Mouse (Mus musculus) liver, embryonic 16.5 days (tissue): ENCODE results near the gene Smim5. TPM values are rescaled to one million over a fixed set of nuclear protein-coding genes. Genes with fewer than 3 reads are reported as not detected.

ENCODE experiments used
- ATAC-seq: fragments of 200-750 bp; cut with Nextera tagmentation; 2 replicates; pipeline ENCODE4 v1.8.0; 2017; ENCODE audit warnings: low read depth, mild to moderate bottlenecking, moderate number of reproducible peaks, moderate library complexity
- H3K27ac ChIP-seq: fragments of 300-500 bp; sonication (generic); 2 replicates; pipeline ENCODE4 v1.5.1; 2014; ENCODE audit warnings: mild to moderate bottlenecking, low read length
- H3K27me3 ChIP-seq: fragments of 300-500 bp; sonication (generic); 2 replicates; pipeline ENCODE4 v1.6.1; 2014; ENCODE audit warnings: low read depth, low read length, mixed read lengths; ENCODE audit not compliant: control insufficient read depth, insufficient read depth
- H3K36me3 ChIP-seq: fragments of 300-500 bp; sonication (generic); 2 replicates; pipeline ENCODE4 v1.6.1; 2014; ENCODE audit warnings: mild to moderate bottlenecking; ENCODE audit not compliant: control insufficient read depth, insufficient read depth
- H3K4me1 ChIP-seq: fragments of 300-500 bp; sonication (generic); 2 replicates; pipeline ENCODE4 v1.6.1; 2014; ENCODE audit warnings: low read depth, low read length, mixed read lengths; ENCODE audit not compliant: control insufficient read depth
- H3K4me2 ChIP-seq: fragments of 300-500 bp; sonication (generic); 2 replicates; pipeline ENCODE4 v1.6.1; 2014; ENCODE audit warnings: low read depth, low read length, mixed read lengths
- H3K4me3 ChIP-seq: fragments of 300-500 bp; sonication (generic); 2 replicates; pipeline ENCODE4 v1.5.1; 2014; ENCODE audit warnings: low read depth, mild to moderate bottlenecking, low read length
- H3K9ac ChIP-seq: fragments of 300-500 bp; sonication (generic); 2 replicates; pipeline ENCODE4 v1.6.1; 2014; ENCODE audit warnings: low read depth, low read length
- H3K9me3 ChIP-seq: fragments of 300-500 bp; sonication (generic); replicated peaks from 2 replicates; pipeline ENCODE4 v1.6.1; 2016; ENCODE audit warnings: low read length; ENCODE audit not compliant: control insufficient read depth
- whole genome bisulfite sequencing: fragments of 180-500 bp; shearing (Covaris S2); extraction: QIAGEN DNeasy Blood & Tissue Kit; methylation state at CpG from one replicate; pipeline ENCODE4 v1.1.7; 2014; ENCODE audit not compliant: insufficient replicate concordance; 5-methylcytosine and 5-hydroxymethylcytosine counted together
- polyA plus RNA-seq: library from polyadenylated mRNA; unstranded; fragments of >200 nt; fragmentation: Nextera tagmentation; extraction: Ambion mirVana; gene quantifications from 2 replicates; pipeline ENCODE4 v1.2.1, GENCODE M21; 2015

Smim5 gene
- polyA plus RNA-seq, 1 experiment from 2014 or later = 30.1 TPM

DNA sequence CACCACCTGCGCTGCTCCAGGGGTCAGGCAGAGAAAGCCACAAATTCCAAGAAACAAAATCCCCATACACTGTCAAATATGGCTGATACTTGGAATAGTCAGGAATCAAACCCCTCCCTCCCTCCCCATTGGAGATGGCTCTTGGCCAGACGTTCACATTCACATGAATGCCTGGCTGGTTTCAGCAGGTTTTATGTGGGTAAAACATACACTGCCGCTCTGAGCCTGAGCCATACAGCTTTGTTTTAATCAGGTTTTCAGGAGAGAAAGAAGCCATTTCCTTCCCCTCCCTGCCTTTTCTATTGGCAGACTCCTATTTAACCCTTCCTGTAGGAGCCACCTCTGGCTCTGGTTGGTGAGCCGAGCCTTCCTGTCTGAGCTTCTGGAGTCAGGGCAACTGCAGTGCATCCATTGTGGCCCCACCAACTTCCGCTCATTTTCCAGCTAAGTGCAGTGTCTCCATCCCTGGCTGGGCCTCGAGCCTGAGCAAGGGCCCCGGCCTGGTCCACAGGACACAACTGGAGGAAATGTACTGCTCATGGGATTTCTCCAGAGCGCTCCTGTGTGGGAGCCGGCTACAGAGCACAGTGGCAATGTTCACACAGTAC is 46.6 kb downstream of the Smim5 start:
- Histone ChIP-seq H3K9me3 (no peaks in the 10 kb centered on the region), H3K36me3 (no peaks in the 10 kb centered on the region; the same call in 1 of the 2 replicates), H3K27me3 (no peaks in the 10 kb centered on the region), H3K27ac (no peak overlapping the region), H3K9ac (no peak overlapping the region), H3K4me3 (no peak overlapping the region), H3K4me1 (no peaks in the 10 kb centered on the region), H3K4me2 (no peak overlapping the region)
- ATAC-seq = no peak
- 85% methylated on average over 9 of the region's 9 CpGs for WGBS

DNA sequence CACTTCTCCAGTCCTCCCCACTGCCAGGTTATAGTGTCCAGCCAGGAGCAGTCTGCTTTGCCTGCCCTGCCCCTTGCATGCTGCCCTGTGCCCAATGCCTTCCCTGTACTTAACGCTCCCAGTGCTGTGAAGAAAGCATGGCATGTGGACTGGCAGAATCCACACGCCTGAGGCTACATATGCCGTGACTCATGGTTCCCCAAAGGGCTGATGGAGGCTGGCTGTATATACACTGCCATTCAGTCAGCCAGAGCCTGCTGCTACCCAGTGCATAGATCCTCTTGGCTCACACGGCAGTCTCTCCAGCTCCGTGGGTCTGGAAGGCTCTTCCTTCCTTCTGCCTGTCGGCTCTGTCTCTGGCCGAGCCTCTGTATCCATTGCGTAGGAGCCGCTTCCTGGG is 48.5 kb downstream of the Smim5 start:
- Histone ChIP-seq H3K4me3 (no peak overlapping the region), H3K9ac (no peak overlapping the region), H3K4me1 (no peaks in the 10 kb centered on the region), H3K9me3 (no peaks in the 10 kb centered on the region), H3K4me2 (no peak overlapping the region), H3K36me3 (peaks cover under 1% of the 10 kb centered on the region; the same call in 1 of the 2 replicates), H3K27ac (no peak overlapping the region), H3K27me3 (no peaks in the 10 kb centered on the region)
- WGBS = 87% methylated on average over 9 of the region's 9 CpGs
- ATAC-seq = no peak

DNA sequence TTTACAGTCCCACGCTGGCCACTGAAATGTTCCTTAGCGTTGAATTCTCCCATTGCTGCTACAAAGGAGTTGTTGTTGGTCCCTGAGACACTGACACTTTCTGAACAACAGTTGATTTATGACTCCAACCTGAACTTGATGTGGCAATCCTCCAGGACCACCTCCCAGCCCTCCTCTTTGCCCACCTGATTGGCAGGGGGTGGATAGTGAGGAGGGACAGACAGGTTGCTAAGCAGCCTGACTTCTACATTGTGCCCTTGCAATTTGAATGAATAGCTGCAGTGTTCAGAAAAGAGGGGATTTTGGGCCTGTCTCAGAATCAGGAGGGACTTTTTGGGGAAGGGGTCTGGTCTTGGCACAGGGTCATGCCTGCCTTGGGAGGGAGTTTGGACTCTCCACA is 51.0 kb downstream of the Smim5 start:
- H3K27me3 ChIP-seq = no peaks in the 10 kb centered on the region
- peaks cover 8% of the 10 kb centered on the region; the same call in 1 of the 2 replicates for H3K36me3 ChIP-seq
- no peak for ATAC-seq

DNA sequence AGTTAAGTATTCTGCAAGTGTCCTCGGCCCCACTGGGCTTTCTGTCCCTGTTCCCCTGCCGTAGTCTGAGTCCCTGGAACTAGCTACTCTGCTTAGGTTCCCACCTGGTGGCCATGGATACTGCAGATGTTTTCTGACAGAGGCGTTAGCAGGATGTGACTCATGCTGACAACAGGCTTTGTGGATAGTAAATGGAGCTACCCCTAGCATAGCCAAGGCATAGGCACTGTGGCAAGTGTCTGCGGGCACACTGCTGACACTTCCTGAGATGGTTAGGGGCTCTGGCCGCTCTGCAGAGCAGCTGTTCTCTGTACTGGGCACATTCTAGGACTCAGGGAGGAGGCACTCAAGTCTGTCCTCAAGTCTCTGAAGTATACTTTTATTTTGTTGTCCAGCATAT is 54.9 kb downstream of the Smim5 start:
- no peak overlapping the region for H3K9ac ChIP-seq
- H3K9me3 ChIP-seq = no peaks in the 10 kb centered on the region
- ATAC-seq = no peak
- H3K27ac ChIP-seq = no peak overlapping the region
- H3K4me1 ChIP-seq = peaks cover 5% of the 10 kb centered on the region
- no peaks in the 10 kb centered on the region for H3K27me3 ChIP-seq
- no peak overlapping the region for H3K4me3 ChIP-seq
- 74% methylated on average over 5 of the region's 5 CpGs for WGBS
- peaks cover 15% of the 10 kb centered on the region for H3K36me3 ChIP-seq
- H3K4me2 ChIP-seq = no peak overlapping the region

More for the DNA sequence above, 51.0 kb downstream of the Smim5 start:
- Histone ChIP-seq H3K4me3 (no peak overlapping the region), H3K9ac (no peak overlapping the region), H3K9me3 (no peaks in the 10 kb centered on the region), H3K27ac (no peak overlapping the region), H3K4me1 (peaks cover 5% of the 10 kb centered on the region), H3K4me2 (no peak overlapping the region)
- 93% methylated on average over 2 of the region's 2 CpGs for WGBS

DNA sequence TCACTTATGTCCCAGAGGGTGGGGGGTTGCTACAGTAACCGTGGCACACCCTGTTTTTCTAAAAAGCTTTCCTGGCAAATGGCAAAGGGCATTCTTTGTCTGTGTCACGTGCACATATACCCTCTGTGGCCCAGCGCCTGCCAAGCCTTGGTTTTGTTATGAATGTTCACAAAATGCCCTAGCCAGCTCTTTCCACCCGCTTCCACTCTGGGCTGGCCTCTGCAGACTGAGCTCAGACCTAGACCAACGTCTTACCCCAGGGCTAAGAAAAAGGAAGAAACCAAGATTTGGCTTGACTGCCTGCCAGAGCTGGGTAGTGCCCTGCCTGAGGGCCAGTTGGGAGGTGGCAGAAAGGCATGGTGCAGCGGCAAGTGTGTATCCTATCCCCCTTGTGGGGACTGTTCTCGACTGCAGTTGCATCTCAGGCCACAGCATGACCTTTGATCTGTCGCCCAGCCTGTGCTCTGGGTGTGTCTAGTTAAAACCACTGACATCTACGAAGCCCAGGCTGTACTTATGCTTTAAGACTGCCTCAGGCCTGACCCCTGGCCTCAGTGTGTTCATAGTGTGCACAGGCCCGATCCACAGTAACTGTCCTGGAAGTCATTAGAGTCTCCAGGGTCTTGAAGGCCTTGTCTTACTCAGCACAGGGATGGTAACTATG is 55.6 kb downstream of the Smim5 start:
- 69% methylated on average over 10 of the region's 10 CpGs for WGBS
- no peaks in the 10 kb centered on the region for H3K27me3 ChIP-seq
- H3K4me3 ChIP-seq = no peak overlapping the region
- peaks cover 17% of the 10 kb centered on the region for H3K36me3 ChIP-seq
- peaks cover 5% of the 10 kb centered on the region for H3K4me1 ChIP-seq
- H3K9ac ChIP-seq = no peak overlapping the region
- no peaks in the 10 kb centered on the region for H3K9me3 ChIP-seq
- ATAC-seq = 0 out of 2 replicates have a peak, but pooled peaks have one; percentile 24
- H3K4me2 ChIP-seq = no peak overlapping the region
- no peak overlapping the region for H3K27ac ChIP-seq

Other genes starting within 250 kb of the Smim5 start
- gene Grb2, start 191.4 kb upstream of the Smim5 start, polyA plus RNA-seq = 49.1 and 53.1 TPM in 2 replicates
- 8.9 and 10.4 TPM in 2 replicates for gene Tmem94, start 134.5 kb upstream of the Smim5 start, polyA plus RNA-seq
- gene Caskin2, start 86.3 kb upstream of the Smim5 start, polyA plus RNA-seq = 5.1 and 6.1 TPM in 2 replicates
- 10.2 and 12.4 TPM in 2 replicates for gene Tsen54, start 85.2 kb upstream of the Smim5 start, polyA plus RNA-seq
- 14.4 and 15.6 TPM in 2 replicates for gene Llgl2, start 75.9 kb upstream of the Smim5 start, polyA plus RNA-seq
- 0.34 and 1.5 TPM in 2 replicates for gene Myo15b, start 41.6 kb upstream of the Smim5 start, polyA plus RNA-seq
- gene Smim6, start 12.1 kb downstream of the Smim5 start, polyA plus RNA-seq = 2.7 and 3.1 TPM in 2 replicates
- 13.6 and 16.2 TPM in 2 replicates for gene Sap30bp, start 33.3 kb downstream of the Smim5 start, polyA plus RNA-seq
- gene Recql5, start 33.5 kb downstream of the Smim5 start, polyA plus RNA-seq = 7.9 and 8.9 TPM in 2 replicates
- 0.14 and 0.40 TPM in 2 replicates for gene Itgb4, start 74.7 kb downstream of the Smim5 start, polyA plus RNA-seq
- 180 and 192 TPM in 2 replicates for gene Galk1, start 112.8 kb downstream of the Smim5 start, polyA plus RNA-seq
- gene H3f3b, start 128.0 kb downstream of the Smim5 start, polyA plus RNA-seq = 527 and 601 TPM in 2 replicates
- gene Unk, start 130.4 kb downstream of the Smim5 start, polyA plus RNA-seq = 8.8 and 10.8 TPM in 2 replicates
- 17.8 and 20.4 TPM in 2 replicates for gene Unc13d, start 178.0 kb downstream of the Smim5 start, polyA plus RNA-seq
- gene Wbp2, start 187.0 kb downstream of the Smim5 start, polyA plus RNA-seq = 85.2 and 110 TPM in 2 replicates
- 5.1 and 6.2 TPM in 2 replicates for gene Trim47, start 227.2 kb downstream of the Smim5 start, polyA plus RNA-seq
- 1.2 and 1.5 TPM in 2 replicates for gene Trim65, start 231.2 kb downstream of the Smim5 start, polyA plus RNA-seq
- gene Mrpl38, start 238.9 kb downstream of the Smim5 start, polyA plus RNA-seq = 44.4 and 44.7 TPM in 2 replicates